Mouse (Mus musculus) lung, postnatal 0 days (tissue): ENCODE results near the gene Ssh2.

ENCODE experiments used
- CTCF ChIP-seq: IDR thresholded peaks from 2 replicates; pipeline ENCODE4 v1.5.1; 2016; ENCODE audit warnings: antibody characterized with exemption, mild to moderate bottlenecking
- EP300 ChIP-seq: IDR thresholded peaks from 2 replicates; pipeline ENCODE4 v1.6.1; 2016; ENCODE audit warnings: antibody characterized with exemption, mild to moderate bottlenecking, control low read depth

DNA sequence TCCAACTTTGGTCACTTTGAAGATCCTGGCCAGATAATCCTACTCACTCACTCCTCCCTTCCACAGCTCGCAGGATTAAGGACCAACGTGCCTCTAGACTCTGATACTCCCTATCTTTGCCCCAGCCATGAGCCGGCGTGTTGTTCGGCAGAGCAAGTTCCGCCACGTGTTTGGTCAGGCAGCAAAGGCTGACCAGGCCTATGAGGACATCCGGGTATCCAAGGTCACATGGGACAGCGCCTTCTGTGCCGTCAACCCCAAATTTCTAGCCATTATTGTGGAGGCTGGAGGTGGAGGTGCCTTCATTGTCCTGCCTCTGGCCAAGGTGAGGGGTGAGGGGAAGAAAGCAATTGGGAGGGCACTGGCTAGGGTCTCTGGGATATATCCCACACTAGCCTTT lies 247.7 kb downstream of the Ssh2 start:
- TF ChIP-seq CTCF: no peak
- no peak for TF ChIP-seq EP300
